Mouse (Mus musculus) lung, embryonic 15.5 days (tissue): ENCODE measurements at regions not wholly inside any gene's neighbourhood (a gene's known extent, or its start where the extent isn't known, plus 50 kb on each side); places are given as distances from the start of the nearest gene placed in this dataset.

Experiments used
- ATAC-seq: fragments of 200-750 bp; cut with Nextera tagmentation; 2 replicates; pipeline ENCODE4 v1.8.0; 2017; ENCODE audit warnings: moderate number of reproducible peaks, borderline replicate concordance; ENCODE audit not compliant: low FRiP score, low TSS enrichment; ENCODE audit errors: extremely low read depth
- H3K27ac ChIP-seq: fragments of 300-500 bp; sonication (generic); 2 replicates; pipeline ENCODE4 v1.5.1; 2015; ENCODE audit warnings: moderate library complexity, mild to moderate bottlenecking, inconsistent platforms
- H3K27me3 ChIP-seq: fragments of 300-500 bp; sonication (generic); 2 replicates; pipeline ENCODE4 v1.6.1; 2015; ENCODE audit warnings: inconsistent platforms
- H3K36me3 ChIP-seq: fragments of 300-500 bp; sonication (generic); 2 replicates; pipeline ENCODE4 v1.6.1; 2015; ENCODE audit warnings: inconsistent platforms
- H3K4me1 ChIP-seq: fragments of 300-500 bp; sonication (generic); 2 replicates; pipeline ENCODE4 v1.6.1; 2015; ENCODE audit warnings: inconsistent platforms
- H3K4me2 ChIP-seq: fragments of 300-500 bp; sonication (generic); 2 replicates; pipeline ENCODE4 v1.6.1; 2015; ENCODE audit warnings: inconsistent platforms, mild to moderate bottlenecking, moderate library complexity
- H3K4me3 ChIP-seq: fragments of 300-500 bp; sonication (generic); 2 replicates; pipeline ENCODE4 v1.5.1; 2015; ENCODE audit warnings: mild to moderate bottlenecking, inconsistent platforms
- H3K9ac ChIP-seq: fragments of 300-500 bp; sonication (generic); 2 replicates; pipeline ENCODE4 v1.6.1; 2015; ENCODE audit warnings: inconsistent platforms
- H3K9me3 ChIP-seq: fragments of 300-500 bp; sonication (generic); 2 replicates; pipeline ENCODE4 v1.6.1; 2016; ENCODE audit warnings: inconsistent platforms
- WGBS: fragments of 180-500 bp; shearing (Covaris S2); methylation state at CpG from one replicate; pipeline ENCODE4 v1.1.7; 2015; 5-methylcytosine and 5-hydroxymethylcytosine counted together

GRCm38 (mm10) chr7:69991982-69992381 is 374.6 kb downstream of the Nr2f2 start:
- H3K27me3 ChIP-seq, result no peaks in the 10 kb centered on the region
- WGBS, result 29% methylated on average over 3 of the region's 3 CpGs
- H3K27ac ChIP-seq, result no peak overlapping the region
- H3K4me2 ChIP-seq, result peak overlapping the region; percentile 53
- no peak for ATAC-seq
- H3K4me1 ChIP-seq, result 0 out of 2 replicates have a peak, but pooled peaks cover 7% of the 10 kb centered on the region
- H3K9ac ChIP-seq, result no peak overlapping the region
- H3K36me3 ChIP-seq, result no peaks in the 10 kb centered on the region
- H3K4me3 ChIP-seq, result no peak overlapping the region
- no peaks in the 10 kb centered on the region for H3K9me3 ChIP-seq

GRCm38 (mm10) chr7:69988704-69989103 is 377.8 kb downstream of the Nr2f2 start:
- Histone ChIP-seq H3K36me3 (no peaks in the 10 kb centered on the region), H3K4me1 (0 out of 2 replicates have a peak, but pooled peaks cover 7% of the 10 kb centered on the region), H3K9me3 (no peaks in the 10 kb centered on the region), H3K9ac (no peak overlapping the region), H3K4me3 (no peak overlapping the region), H3K27ac (no peak overlapping the region), H3K27me3 (no peaks in the 10 kb centered on the region), H3K4me2 (no peak overlapping the region)
- no peak for ATAC-seq
- 38% methylated on average over 5 of the region's 5 CpGs for WGBS

GRCm38 (mm10) chr7:69981301-69981700 is 385.2 kb downstream of the Nr2f2 start:
- ATAC-seq, result no peak
- H3K27me3 ChIP-seq, result no peaks in the 10 kb centered on the region
- no peak overlapping the region for H3K4me3 ChIP-seq
- WGBS, result 66% methylated on average over 2 of the region's 2 CpGs
- no peak overlapping the region for H3K27ac ChIP-seq
- no peaks in the 10 kb centered on the region for H3K9me3 ChIP-seq
- no peaks in the 10 kb centered on the region for H3K36me3 ChIP-seq
- H3K4me1 ChIP-seq, result no peaks in the 10 kb centered on the region
- H3K4me2 ChIP-seq, result no peak overlapping the region
- no peak overlapping the region for H3K9ac ChIP-seq

- Histone ChIP-seq H3K9me3 (no peaks in the 10 kb centered on the region), H3K27ac (no peak overlapping the region), H3K4me2 (no peak overlapping the region), H3K9ac (no peak overlapping the region), H3K27me3 (no peaks in the 10 kb centered on the region), H3K36me3 (no peaks in the 10 kb centered on the region), H3K4me3 (no peak overlapping the region), H3K4me1 (no peaks in the 10 kb centered on the region)
- no peak for ATAC-seq
- 88% methylated on average over 3 of the region's 3 CpGs for WGBS
Measured at GRCm38 (mm10) chr7:69976369-69976768, 390.2 kb downstream of the Nr2f2 start.

GRCm38 (mm10) chr7:69964002-69964401 is 402.5 kb downstream of the Nr2f2 start:
- Histone ChIP-seq H3K27ac (no peak overlapping the region), H3K36me3 (no peaks in the 10 kb centered on the region), H3K9ac (no peak overlapping the region), H3K27me3 (no peaks in the 10 kb centered on the region), H3K9me3 (no peaks in the 10 kb centered on the region), H3K4me2 (no peak overlapping the region), H3K4me1 (no peaks in the 10 kb centered on the region), H3K4me3 (no peak overlapping the region)
- WGBS, result 46% methylated on average over 8 of the region's 8 CpGs
- peak; percentile 81; the same call in 1 of the 2 replicates for ATAC-seq

- H3K4me3 ChIP-seq, result no peak overlapping the region
- H3K9me3 ChIP-seq, result no peaks in the 10 kb centered on the region
- no peak overlapping the region for H3K9ac ChIP-seq
- no peak for ATAC-seq
- no peaks in the 10 kb centered on the region for H3K27me3 ChIP-seq
- H3K36me3 ChIP-seq, result no peaks in the 10 kb centered on the region
- WGBS, result 44% methylated on average over 6 of the region's 6 CpGs
- H3K4me2 ChIP-seq, result no peak overlapping the region; the same call in 1 of the 2 replicates
- no peak overlapping the region for H3K27ac ChIP-seq
- H3K4me1 ChIP-seq, result no peaks in the 10 kb centered on the region
Measured at GRCm38 (mm10) chr7:69950221-69950670, 416.3 kb downstream of the Nr2f2 start.

GRCm38 (mm10) chr7:69949647-69950121 is 416.9 kb downstream of the Nr2f2 start:
- WGBS, result 49% methylated on average over 10 of the region's 10 CpGs
- no peaks in the 10 kb centered on the region for H3K36me3 ChIP-seq
- H3K9me3 ChIP-seq, result no peaks in the 10 kb centered on the region
- H3K27me3 ChIP-seq, result no peaks in the 10 kb centered on the region
- no peak overlapping the region for H3K4me3 ChIP-seq
- no peaks in the 10 kb centered on the region for H3K4me1 ChIP-seq
- H3K9ac ChIP-seq, result no peak overlapping the region
- H3K4me2 ChIP-seq, result no peak overlapping the region; the same call in 1 of the 2 replicates
- no peak for ATAC-seq
- no peak overlapping the region for H3K27ac ChIP-seq

GRCm38 (mm10) chr7:69946396-69946795 is 420.1 kb downstream of the Nr2f2 start:
- Histone ChIP-seq H3K27ac (no peak overlapping the region), H3K4me3 (no peak overlapping the region), H3K9ac (no peak overlapping the region), H3K27me3 (no peaks in the 10 kb centered on the region), H3K36me3 (no peaks in the 10 kb centered on the region), H3K4me1 (no peaks in the 10 kb centered on the region), H3K9me3 (no peaks in the 10 kb centered on the region), H3K4me2 (no peak overlapping the region)
- ATAC-seq, result no peak
- 46% methylated on average over 3 of the region's 3 CpGs for WGBS

- Histone ChIP-seq H3K27ac (no peak overlapping the region), H3K36me3 (no peaks in the 10 kb centered on the region), H3K4me2 (no peak overlapping the region), H3K4me3 (no peak overlapping the region), H3K4me1 (no peaks in the 10 kb centered on the region), H3K27me3 (no peaks in the 10 kb centered on the region), H3K9me3 (no peaks in the 10 kb centered on the region), H3K9ac (no peak overlapping the region)
- WGBS, result 81% methylated on average over 6 of the region's 6 CpGs
- no peak for ATAC-seq
Measured at GRCm38 (mm10) chr7:69941881-69942280, 424.7 kb downstream of the Nr2f2 start.

GRCm38 (mm10) chr7:69925261-69925660 is 441.3 kb downstream of the Nr2f2 start:
- Histone ChIP-seq H3K27ac (no peak overlapping the region), H3K9me3 (no peaks in the 10 kb centered on the region), H3K27me3 (no peaks in the 10 kb centered on the region), H3K4me2 (no peak overlapping the region), H3K4me1 (no peaks in the 10 kb centered on the region), H3K4me3 (no peak overlapping the region), H3K36me3 (no peaks in the 10 kb centered on the region), H3K9ac (no peak overlapping the region)
- ATAC-seq, result no peak
- WGBS, result 87% methylated on average over 5 of the region's 5 CpGs

GRCm38 (mm10) chr7:69924551-69924950 is 442.0 kb downstream of the Nr2f2 start:
- no peak for ATAC-seq
- Histone ChIP-seq H3K4me3 (no peak overlapping the region), H3K36me3 (no peaks in the 10 kb centered on the region), H3K27me3 (no peaks in the 10 kb centered on the region), H3K27ac (no peak overlapping the region), H3K9ac (no peak overlapping the region), H3K4me2 (no peak overlapping the region), H3K4me1 (no peaks in the 10 kb centered on the region), H3K9me3 (no peaks in the 10 kb centered on the region)

GRCm38 (mm10) chr7:69911760-69912159 is 454.8 kb downstream of the Nr2f2 start:
- no peak overlapping the region for H3K27ac ChIP-seq
- H3K27me3 ChIP-seq, result no peaks in the 10 kb centered on the region
- H3K36me3 ChIP-seq, result no peaks in the 10 kb centered on the region
- no peak overlapping the region for H3K4me3 ChIP-seq
- no peak overlapping the region for H3K9ac ChIP-seq
- no peak overlapping the region for H3K4me2 ChIP-seq
- WGBS, result 61% methylated on average over 4 of the region's 4 CpGs
- no peaks in the 10 kb centered on the region for H3K4me1 ChIP-seq
- no peaks in the 10 kb centered on the region for H3K9me3 ChIP-seq
- no peak for ATAC-seq

GRCm38 (mm10) chr7:69890503-69891061 is 476.0 kb downstream of the Nr2f2 start:
- Histone ChIP-seq H3K9ac (no peak overlapping the region), H3K4me2 (no peak overlapping the region), H3K4me1 (no peaks in the 10 kb centered on the region), H3K9me3 (no peaks in the 10 kb centered on the region), H3K4me3 (no peak overlapping the region), H3K27ac (no peak overlapping the region), H3K27me3 (no peaks in the 10 kb centered on the region), H3K36me3 (no peaks in the 10 kb centered on the region)
- WGBS, result 67% methylated on average over 9 of the region's 9 CpGs
- ATAC-seq, result no peak
